Mouse (Mus musculus): ENCODE results near the gene Ap3b1. TPM values are rescaled to one million over a fixed set of nuclear protein-coding genes. Genes with fewer than 3 reads are reported as not detected.

Gene Ap3b1
- polyA plus RNA-seq, 1 experiment: 29.3 TPM

DNA sequence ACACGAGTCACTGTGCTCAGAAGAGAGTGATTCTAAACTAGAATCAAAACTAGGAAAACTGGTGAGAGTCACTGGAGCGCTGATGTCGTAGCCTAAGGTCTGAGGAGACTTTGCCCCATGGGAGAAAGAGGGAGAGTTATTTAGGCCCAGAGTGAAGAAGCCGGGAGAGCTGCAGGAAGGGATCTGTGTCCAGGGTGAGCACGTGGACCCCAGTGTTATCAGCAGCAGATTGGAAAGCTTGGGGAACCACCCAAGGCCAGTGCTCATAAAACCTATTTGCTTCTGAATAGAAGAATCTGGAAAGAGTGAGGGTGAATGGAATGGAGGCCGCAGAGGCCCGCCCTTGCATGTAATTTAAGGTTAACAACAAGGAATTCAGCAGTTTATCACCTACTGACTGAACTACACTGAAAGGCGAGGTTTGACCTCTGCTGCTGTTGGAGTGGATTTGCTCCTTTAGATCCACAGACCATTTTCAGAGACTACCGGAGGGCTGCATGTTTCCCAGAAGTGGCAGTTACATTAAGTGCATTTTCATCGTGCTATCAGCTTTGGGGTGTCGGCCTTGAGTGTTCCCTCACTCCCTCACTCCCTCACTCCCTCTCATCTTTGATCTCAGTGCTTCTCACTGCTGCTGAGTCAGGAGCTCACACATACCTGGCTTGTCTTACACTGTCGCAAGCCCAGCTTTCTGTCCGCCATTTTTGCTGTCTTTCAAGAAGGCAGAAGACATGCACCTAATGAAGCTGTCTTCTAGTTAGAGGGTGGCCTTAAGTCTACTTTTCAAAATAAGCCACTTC lies 6.5 kb downstream of the Ap3b1 start:
- Histone ChIP-seq H3K79me2 (ENCODE audit: control insufficient read depth, insufficient read depth) (peaks cover 35% of the 10 kb centered on the region), H3ac (ENCODE audit: control insufficient read depth, insufficient read length) (no peak overlapping the region), H3K36me3 (ENCODE audit: control insufficient read depth, insufficient read depth) (no peaks in the 10 kb centered on the region), H3K4me2 (ENCODE audit: low read depth) (no peak overlapping the region), H3K4me3 (no peak overlapping the region), H3K27me3 (ENCODE audit: control insufficient read depth, insufficient read depth, insufficient read length) (no peaks in the 10 kb centered on the region)
- TF ChIP-seq POLR2A (IDR thresholded peaks at IDR 0.05; ENCODE audit: insufficient read length, low read depth) (no peak), POLR2AphosphoS2 (IDR thresholded peaks at IDR 0.05; ENCODE audit: insufficient read length, low read depth) (no peak), CEBPB (IDR thresholded peaks at IDR 0.05; ENCODE audit: insufficient read depth, poor library complexity, severe bottlenecking) (no peak), USF1 (IDR thresholded peaks at IDR 0.05; ENCODE audit: low read depth) (no peak), TCF12 (IDR thresholded peaks at IDR 0.05; ENCODE audit: insufficient read depth, poor library complexity, severe bottlenecking) (no peak), MAX (IDR thresholded peaks at IDR 0.05; ENCODE audit: low read depth) (no peak), MYOG (IDR thresholded peaks at IDR 0.05; ENCODE audit: control insufficient read depth in 1 of 3, insufficient read depth in 1 of 3, insufficient read length in 2 of 3, low read depth in 2 of 3) (no peak)

DNA sequence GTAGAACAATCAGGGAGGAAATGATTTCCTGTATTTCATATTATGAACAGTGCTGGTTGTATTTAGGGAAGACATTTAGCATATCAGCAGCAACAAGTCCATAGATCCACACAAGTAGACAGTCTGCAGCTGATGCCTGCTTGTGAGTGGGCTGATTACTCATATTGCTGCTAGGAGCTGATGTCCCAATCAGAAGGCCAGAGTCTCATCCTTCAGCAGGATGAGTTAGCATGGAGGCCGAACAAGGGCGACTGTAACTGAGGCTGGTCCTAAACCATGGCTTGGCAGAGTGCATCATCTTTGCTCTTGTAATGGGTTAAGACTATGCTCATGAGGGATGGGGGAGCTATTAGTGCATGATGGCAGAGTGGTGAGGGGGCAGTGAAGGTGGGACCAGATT lies 9.1 kb downstream of the Ap3b1 start:
- TF ChIP-seq REST (IDR thresholded peaks at IDR 0.05; ENCODE audit: insufficient read depth, insufficient read length) (no peak), TCF12 (IDR thresholded peaks at IDR 0.05; ENCODE audit: insufficient read depth, poor library complexity, severe bottlenecking) (no peak), POLR2A (IDR thresholded peaks at IDR 0.05; ENCODE audit: insufficient read length, low read depth) (no peak), MYOG (IDR thresholded peaks at IDR 0.05; ENCODE audit: control insufficient read depth in 1 of 3, insufficient read depth in 1 of 3, insufficient read length in 2 of 3, low read depth in 2 of 3) (no peak), E2F4 (IDR thresholded peaks at IDR 0.05; ENCODE audit: insufficient read depth) (no peak), MAX (IDR thresholded peaks at IDR 0.05; ENCODE audit: low read depth) (no peak), POLR2AphosphoS2 (IDR thresholded peaks at IDR 0.05; ENCODE audit: insufficient read length, low read depth) (no peak), CEBPB (IDR thresholded peaks at IDR 0.05; ENCODE audit: insufficient read depth, poor library complexity, severe bottlenecking) (no peak), MYOD1 (IDR thresholded peaks at IDR 0.05; ENCODE audit: control insufficient read depth in 1 of 3, insufficient read length in 2 of 3, low read depth in 2 of 3) (no peak), SRF (IDR thresholded peaks at IDR 0.05; ENCODE audit: control insufficient read depth, insufficient read length, low read depth) (no peak), TCF3 (IDR thresholded peaks at IDR 0.05; ENCODE audit: insufficient read length, low read depth) (no peak), USF1 (IDR thresholded peaks at IDR 0.05; ENCODE audit: low read depth) (no peak)
- Histone ChIP-seq H3K79me2 (ENCODE audit: control insufficient read depth, insufficient read depth) (peaks cover 32% of the 10 kb centered on the region), H3K4me3 (no peak overlapping the region)

DNA sequence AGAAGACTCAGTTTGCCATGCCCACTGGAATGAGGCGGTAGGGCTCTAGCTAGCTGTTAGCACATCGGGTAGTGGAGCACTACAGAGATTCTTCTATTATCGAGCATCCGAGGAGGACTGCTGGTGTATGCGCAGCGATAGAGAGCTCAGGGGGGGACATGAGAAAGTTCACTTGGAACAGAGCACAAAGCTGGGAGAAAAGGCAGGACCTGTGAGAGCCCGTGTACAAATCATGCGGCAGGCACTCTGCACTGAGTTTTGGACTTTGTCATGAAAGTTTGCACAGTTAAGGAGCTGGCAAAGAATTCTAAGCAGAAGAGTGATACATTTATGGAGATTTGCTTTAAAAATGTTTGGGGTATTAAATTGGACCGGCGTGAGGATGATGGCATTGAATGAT lies 11.8 kb downstream of the Ap3b1 start:
- H3K4me2 ChIP-seq (ENCODE audit: low read depth): no peak overlapping the region
- no peak overlapping the region for H3K4me3 ChIP-seq
- no peak overlapping the region for H3ac ChIP-seq (ENCODE audit: control insufficient read depth, insufficient read length)
- TF ChIP-seq CEBPB (IDR thresholded peaks at IDR 0.05; ENCODE audit: insufficient read depth, poor library complexity, severe bottlenecking): no peak
- TF ChIP-seq TCF3 (IDR thresholded peaks at IDR 0.05; ENCODE audit: insufficient read length, low read depth): no peak
- TF ChIP-seq SRF (IDR thresholded peaks at IDR 0.05; ENCODE audit: control insufficient read depth, insufficient read length, low read depth): no peak
- no peak for TF ChIP-seq E2F4 (IDR thresholded peaks at IDR 0.05; ENCODE audit: insufficient read depth)
- no peak for TF ChIP-seq MYOD1 (IDR thresholded peaks at IDR 0.05; ENCODE audit: control insufficient read depth in 1 of 3, insufficient read length in 2 of 3, low read depth in 2 of 3)
- TF ChIP-seq MYOG (IDR thresholded peaks at IDR 0.05; ENCODE audit: control insufficient read depth in 1 of 3, insufficient read depth in 1 of 3, insufficient read length in 2 of 3, low read depth in 2 of 3): no peak
- no peak for TF ChIP-seq USF1 (IDR thresholded peaks at IDR 0.05; ENCODE audit: low read depth)
- TF ChIP-seq POLR2AphosphoS2 (IDR thresholded peaks at IDR 0.05; ENCODE audit: insufficient read length, low read depth): no peak
- TF ChIP-seq POLR2A (IDR thresholded peaks at IDR 0.05; ENCODE audit: insufficient read length, low read depth): no peak
- no peak for TF ChIP-seq REST (IDR thresholded peaks at IDR 0.05; ENCODE audit: insufficient read depth, insufficient read length)
- no peak for TF ChIP-seq MAX (IDR thresholded peaks at IDR 0.05; ENCODE audit: low read depth)
- no peaks in the 10 kb centered on the region for H3K27me3 ChIP-seq (ENCODE audit: control insufficient read depth, insufficient read depth, insufficient read length)
- H3K36me3 ChIP-seq (ENCODE audit: control insufficient read depth, insufficient read depth): peaks cover 4% of the 10 kb centered on the region
- H3K79me2 ChIP-seq (ENCODE audit: control insufficient read depth, insufficient read depth): peaks cover 25% of the 10 kb centered on the region

More for the DNA sequence above, 9.1 kb downstream of the Ap3b1 start:
- no peaks in the 10 kb centered on the region for H3K27me3 ChIP-seq (ENCODE audit: control insufficient read depth, insufficient read depth, insufficient read length)
- H3K4me2 ChIP-seq (ENCODE audit: low read depth): no peak overlapping the region
- no peak overlapping the region for H3ac ChIP-seq (ENCODE audit: control insufficient read depth, insufficient read length)
- H3K36me3 ChIP-seq (ENCODE audit: control insufficient read depth, insufficient read depth): no peaks in the 10 kb centered on the region

DNA sequence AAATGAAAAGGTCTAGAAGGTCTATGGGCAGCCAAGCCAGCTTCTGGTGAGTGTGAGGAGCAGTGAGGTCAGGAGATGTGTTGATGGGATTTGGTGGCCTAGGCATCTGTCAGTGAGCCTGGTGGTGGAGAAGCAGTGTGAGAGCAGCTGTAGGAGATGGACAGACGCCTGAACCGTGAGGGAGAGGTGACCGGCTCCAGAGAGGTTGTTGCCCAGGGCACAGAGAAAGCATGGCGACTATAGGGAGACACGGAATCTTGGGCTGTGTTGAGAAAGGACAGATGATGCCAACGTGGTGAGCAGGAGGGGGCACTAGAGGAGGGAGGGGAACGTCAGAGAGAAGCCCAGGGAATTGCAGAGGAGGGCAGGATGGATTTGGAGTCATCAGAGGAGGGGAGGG lies 13.3 kb downstream of the Ap3b1 start:
- Histone ChIP-seq H3ac (ENCODE audit: control insufficient read depth, insufficient read length) (no peak overlapping the region), H3K36me3 (ENCODE audit: control insufficient read depth, insufficient read depth) (peaks cover 4% of the 10 kb centered on the region), H3K79me2 (ENCODE audit: control insufficient read depth, insufficient read depth) (peaks cover 13% of the 10 kb centered on the region), H3K4me2 (ENCODE audit: low read depth) (no peak overlapping the region), H3K27me3 (ENCODE audit: control insufficient read depth, insufficient read depth, insufficient read length) (no peaks in the 10 kb centered on the region), H3K4me3 (no peak overlapping the region)
- TF ChIP-seq MYOG (IDR thresholded peaks at IDR 0.05; ENCODE audit: control insufficient read depth in 1 of 3, insufficient read depth in 1 of 3, insufficient read length in 2 of 3, low read depth in 2 of 3): no peak
- no peak for TF ChIP-seq MAX (IDR thresholded peaks at IDR 0.05; ENCODE audit: low read depth)
- TF ChIP-seq SRF (IDR thresholded peaks at IDR 0.05; ENCODE audit: control insufficient read depth, insufficient read length, low read depth): no peak
- no peak for TF ChIP-seq TCF3 (IDR thresholded peaks at IDR 0.05; ENCODE audit: insufficient read length, low read depth)
- no peak for TF ChIP-seq REST (IDR thresholded peaks at IDR 0.05; ENCODE audit: insufficient read depth, insufficient read length)
- TF ChIP-seq USF1 (IDR thresholded peaks at IDR 0.05; ENCODE audit: low read depth): no peak
- no peak for TF ChIP-seq TCF12 (IDR thresholded peaks at IDR 0.05; ENCODE audit: insufficient read depth, poor library complexity, severe bottlenecking)
- TF ChIP-seq CEBPB (IDR thresholded peaks at IDR 0.05; ENCODE audit: insufficient read depth, poor library complexity, severe bottlenecking): no peak
- no peak for TF ChIP-seq MYOD1 (IDR thresholded peaks at IDR 0.05; ENCODE audit: control insufficient read depth in 1 of 3, insufficient read length in 2 of 3, low read depth in 2 of 3)
- TF ChIP-seq POLR2AphosphoS2 (IDR thresholded peaks at IDR 0.05; ENCODE audit: insufficient read length, low read depth): no peak
- no peak for TF ChIP-seq POLR2A (IDR thresholded peaks at IDR 0.05; ENCODE audit: insufficient read length, low read depth)
- no peak for TF ChIP-seq E2F4 (IDR thresholded peaks at IDR 0.05; ENCODE audit: insufficient read depth)

All from myocyte (in vitro differentiated cells).